Mouse (Mus musculus): ENCODE data around the gene Pole2.
"Not testable (repeated sequence)": the region's sequence is repeated elsewhere in the genome, so short reads cannot be mapped to it uniquely, and the experiment has no call there.

Pole2 gene

DNA sequence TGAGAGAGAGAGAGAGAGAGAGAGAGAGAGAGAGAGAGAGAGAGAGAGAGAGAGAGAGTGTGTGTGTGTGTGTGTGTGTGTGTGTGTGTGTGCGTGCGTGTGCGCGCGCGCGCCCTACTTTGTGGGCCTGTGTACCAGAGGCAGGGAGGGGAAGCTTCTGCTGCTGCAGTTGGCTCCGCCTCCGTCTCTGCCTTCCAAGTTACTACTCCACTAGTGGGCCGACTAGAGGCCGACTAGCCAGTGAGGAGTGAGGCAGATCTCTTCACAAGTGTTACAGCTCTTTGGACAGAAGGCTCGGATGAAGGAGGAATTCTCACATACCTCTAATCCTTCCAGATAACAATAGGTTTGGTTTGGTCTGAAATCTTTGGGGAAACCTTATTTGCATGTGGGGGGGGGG lies 48.6 kb downstream of the Pole2 start:
- CTCF ChIA-PET = no interaction called here

GRCm38 (mm10) chr12:69177526-69177925 lies 50.5 kb downstream of the Pole2 start:
- CTCF ChIA-PET = no interaction called here

GRCm38 (mm10) chr12:69175975-69176374 lies 52.0 kb downstream of the Pole2 start:
- CTCF ChIA-PET = no interaction called here

- CTCF ChIA-PET = no interaction called here
Measured at GRCm38 (mm10) chr12:69171307-69171706, 56.7 kb downstream of the Pole2 start.

GRCm38 (mm10) chr12:69168461-69169106 lies 59.4 kb downstream of the Pole2 start, which contains the start of gene Lrr1:
Lrr1 (plus strand) TSS chr12:69168814.
- CTCF ChIA-PET = no interaction called here

DNA sequence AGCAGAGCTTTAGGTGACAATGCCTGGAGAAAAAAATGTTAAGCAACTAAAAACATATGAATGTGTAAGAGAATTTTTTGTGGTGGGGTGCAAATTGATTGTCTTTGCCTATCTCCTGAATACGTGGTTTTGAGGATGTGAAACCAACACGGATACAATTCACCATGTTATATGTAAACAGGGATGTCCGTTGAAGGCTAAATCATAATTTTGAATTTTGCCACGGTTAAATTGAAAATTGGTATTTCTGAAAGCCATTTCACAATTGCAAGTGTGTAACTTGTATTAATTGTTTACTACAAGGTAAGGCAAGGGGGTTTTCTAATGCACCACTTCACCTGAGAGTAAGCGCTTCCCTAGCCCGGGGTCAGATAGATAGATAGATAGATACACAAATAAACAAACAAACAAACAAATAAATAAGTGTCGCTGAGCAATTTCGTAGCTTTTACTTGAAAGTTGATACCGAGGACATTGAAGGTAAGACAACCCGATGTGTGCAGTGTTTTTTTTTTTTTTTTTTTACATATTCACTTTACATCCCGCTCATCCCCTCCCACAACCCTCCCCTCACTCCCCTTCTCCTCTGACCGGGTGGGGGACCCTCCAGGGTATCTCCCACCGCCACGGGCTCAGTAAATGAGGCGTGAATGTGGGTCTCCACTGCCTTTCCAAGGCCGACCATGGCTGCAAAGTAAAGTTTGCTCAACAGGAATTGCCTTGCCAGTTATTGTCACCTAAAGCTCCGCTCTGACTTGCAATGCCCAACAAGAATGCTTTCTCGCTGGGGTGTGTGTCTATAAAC lies 60.1 kb downstream of the Pole2 start:
- CTCF ChIA-PET = interaction anchor here (0.7 kb wide), 2 partner anchors 11 to 19 kb away, joined by 6 to 22 read pairs; no protein-coding TSS in a partner anchor

- CTCF ChIA-PET = not testable (repeated sequence)
Measured at GRCm38 (mm10) chr12:69166861-69167581, 61.0 kb downstream of the Pole2 start.

- CTCF ChIA-PET = interaction anchor here (0.7 kb wide), 1 partner anchor 409 kb away, joined by 7 read pairs; no protein-coding TSS in a partner anchor
Measured at GRCm38 (mm10) chr12:69164904-69165303, 63.1 kb downstream of the Pole2 start.

- CTCF ChIA-PET = not testable (repeated sequence)
Measured at GRCm38 (mm10) chr12:69163586-69163985, 64.4 kb downstream of the Pole2 start.

- CTCF ChIA-PET = interaction anchor here (0.6 to 1.0 kb wide), 4 partner anchors 10 to 1246 kb away, joined by 3 to 8 read pairs (median 4); no protein-coding TSS in a partner anchor
Measured at GRCm38 (mm10) chr12:69160677-69161076, 67.3 kb downstream of the Pole2 start.

- CTCF ChIA-PET = interaction anchor here (0.7 kb wide), 1 partner anchor 29 kb away, joined by 5 read pairs; no protein-coding TSS in a partner anchor
Measured at GRCm38 (mm10) chr12:69159578-69159940, 68.4 kb downstream of the Pole2 start.

DNA sequence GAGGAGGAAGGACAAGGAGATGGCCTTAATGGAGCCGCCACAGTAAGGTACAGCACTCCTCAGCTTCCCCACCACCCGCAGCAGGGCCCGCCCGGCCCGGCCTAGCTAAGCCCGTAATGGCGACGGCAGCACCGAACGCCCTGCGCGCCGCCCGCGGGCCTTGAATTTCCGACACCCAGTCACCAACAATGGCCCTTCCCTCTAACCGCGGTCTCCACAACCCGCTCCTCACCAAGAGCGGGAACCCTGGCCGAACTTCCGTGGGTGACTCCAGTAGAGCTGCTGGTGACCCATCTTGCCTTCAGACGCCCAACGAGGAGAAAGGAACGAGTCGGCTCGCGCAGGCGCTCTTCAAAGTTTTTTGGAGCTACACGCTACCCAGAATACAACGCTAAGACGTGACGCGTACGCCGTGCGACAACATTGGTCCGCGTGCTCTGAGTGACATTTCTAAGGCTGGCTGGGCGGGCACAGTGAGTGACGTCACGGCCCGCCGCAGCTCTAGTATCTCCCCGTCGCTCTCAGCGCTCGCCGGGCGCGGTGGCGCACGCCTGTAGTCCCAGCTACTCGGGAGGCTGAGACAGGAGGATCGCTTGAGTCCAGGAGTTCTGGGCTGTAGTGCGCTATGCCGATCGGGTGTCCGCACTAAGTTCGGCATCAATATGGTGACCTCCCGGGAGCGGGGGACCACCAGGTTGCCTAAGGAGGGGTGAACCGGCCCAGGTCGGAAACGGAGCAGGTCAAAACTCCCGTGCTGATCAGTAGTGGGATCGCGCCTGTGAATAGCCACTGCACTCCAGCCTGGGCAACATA lies 69.0 kb downstream of the Pole2 start, which contains the start of gene Rps29:
Gene Rps29 (minus strand): TSS at position 422 of the 813 bp plus-strand sequence.
- CTCF ChIA-PET = not testable (repeated sequence)

GRCm38 (mm10) chr12:69158366-69158764 lies 69.6 kb downstream of the Pole2 start:
- CTCF ChIA-PET = no interaction called here

DNA sequence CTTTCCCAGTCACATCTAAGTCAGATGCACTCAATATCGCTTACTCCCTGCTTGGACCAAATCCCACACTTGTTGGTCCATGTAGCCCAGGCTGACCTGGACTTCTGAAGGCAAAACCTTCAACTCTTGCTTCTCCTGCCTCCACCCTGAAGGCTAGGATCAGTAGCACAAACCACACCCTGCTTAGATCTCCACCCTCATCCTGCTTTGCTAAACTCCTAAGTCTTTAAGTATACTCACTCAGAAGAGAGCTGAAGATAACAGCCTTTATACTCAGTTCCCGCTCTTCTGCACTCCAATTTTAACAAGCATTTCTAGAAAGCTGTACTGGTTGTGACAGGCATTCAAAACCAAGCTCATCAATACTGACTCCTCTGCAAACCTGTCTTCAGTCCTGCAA lies 70.9 kb downstream of the Pole2 start:
- CTCF ChIA-PET = interaction anchor here (0.6 kb wide), 1 partner anchor 11 kb away, joined by 22 read pairs; no protein-coding TSS in a partner anchor

DNA sequence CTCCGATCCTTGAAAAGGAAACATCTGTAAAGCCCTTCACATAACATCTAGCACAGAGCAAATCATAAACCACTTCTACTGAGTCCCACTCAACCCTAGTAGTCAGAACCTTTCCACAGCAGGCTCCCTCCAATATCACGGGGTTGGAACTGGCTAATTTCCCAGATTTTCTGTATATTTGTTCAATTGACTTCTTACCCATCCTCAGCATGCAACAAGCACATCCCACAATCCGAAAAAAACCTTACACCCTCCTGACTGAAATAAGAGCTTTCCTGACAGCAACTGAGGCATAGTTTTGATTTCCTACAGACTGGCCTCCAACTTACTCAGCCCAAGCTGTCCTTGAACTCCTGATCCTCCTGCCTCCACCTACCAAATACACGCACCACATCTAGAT lies 71.6 kb downstream of the Pole2 start:
- CTCF ChIA-PET = interaction anchor here (0.6 kb wide), 1 partner anchor 22 kb away, joined by 5 read pairs; no protein-coding TSS in a partner anchor

- CTCF ChIA-PET = interaction anchor here (0.6 kb wide), 1 partner anchor 23 kb away, joined by 5 read pairs; no protein-coding TSS in a partner anchor
Measured at GRCm38 (mm10) chr12:69155923-69156322, 72.1 kb downstream of the Pole2 start.

Measured in spleen, embryonic (tissue).